Mouse (Mus musculus): Measurements from ENCODE around the gene Msantd3. TPM values are rescaled to one million over a fixed set of nuclear protein-coding genes. Genes with fewer than 3 reads are reported as not detected.
A peak's percentile ranks its signal among the peaks of the same experiment; 100 is the strongest.

Gene Msantd3
- polyA plus RNA-seq, 1 experiment from 2014 or later = 47.7 TPM

- Histone ChIP-seq H3K27me3 (replicated peaks; ENCODE audit: control insufficient read depth, insufficient read depth, low read length) (no peaks in the 10 kb centered on the region), H3K4me1 (ENCODE audit: control insufficient read depth, insufficient read depth, low read length) (peaks cover 43% of the 10 kb centered on the region), H3K27ac (ENCODE audit: low read depth, low read length) (no peak overlapping the region), H3K9me3 (replicated peaks; ENCODE audit: control insufficient read depth, low read length) (no peaks in the 10 kb centered on the region), H3K4me3 (ENCODE audit: low read depth, low read length) (no peak overlapping the region), H3K9ac (ENCODE audit: low read length) (no peak overlapping the region), H3K4me2 (ENCODE audit: low read length) (no peak overlapping the region), H3K36me3 (ENCODE audit: control insufficient read depth, insufficient read depth, low read length) (peaks cover 24% of the 10 kb centered on the region)
- 72% methylated on average over 5 of the region's 5 CpGs for WGBS
- DNase-seq (ENCODE audit: low spot score) (no peak), ATAC-seq (no peak)
Measured at GRCm38 (mm10) chr4:48549661-48550060, 9.9 kb downstream of the Msantd3 start.

GRCm38 (mm10) chr4:48552486-48553064 lies 12.8 kb downstream of the Msantd3 start:
- 87% methylated on average over 27 of the region's 27 CpGs for WGBS
- H3K27ac ChIP-seq (ENCODE audit: low read depth, low read length) = no peak overlapping the region
- DNase-seq (ENCODE audit: low spot score) (no peak), ATAC-seq (no peak)
- no peaks in the 10 kb centered on the region for H3K9me3 ChIP-seq (replicated peaks; ENCODE audit: control insufficient read depth, low read length)
- no peak overlapping the region for H3K9ac ChIP-seq (ENCODE audit: low read length)
- peaks cover 37% of the 10 kb centered on the region for H3K36me3 ChIP-seq (ENCODE audit: control insufficient read depth, insufficient read depth, low read length)
- H3K27me3 ChIP-seq (replicated peaks; ENCODE audit: control insufficient read depth, insufficient read depth, low read length) = no peaks in the 10 kb centered on the region
- no peak overlapping the region for H3K4me3 ChIP-seq (ENCODE audit: low read depth, low read length)
- H3K4me2 ChIP-seq (ENCODE audit: low read length) = no peak overlapping the region
- H3K4me1 ChIP-seq (ENCODE audit: control insufficient read depth, insufficient read depth, low read length) = peaks cover 15% of the 10 kb centered on the region

GRCm38 (mm10) chr4:48554132-48554531 lies 14.4 kb downstream of the Msantd3 start:
- Histone ChIP-seq H3K9me3 (replicated peaks; ENCODE audit: control insufficient read depth, low read length) (no peaks in the 10 kb centered on the region), H3K27me3 (replicated peaks; ENCODE audit: control insufficient read depth, insufficient read depth, low read length) (no peaks in the 10 kb centered on the region), H3K4me3 (ENCODE audit: low read depth, low read length) (no peak overlapping the region), H3K4me1 (ENCODE audit: control insufficient read depth, insufficient read depth, low read length) (0 out of 2 replicates have a peak, but pooled peaks cover under 1% of the 10 kb centered on the region), H3K27ac (ENCODE audit: low read depth, low read length) (no peak overlapping the region), H3K36me3 (ENCODE audit: control insufficient read depth, insufficient read depth, low read length) (peaks cover 41% of the 10 kb centered on the region), H3K9ac (ENCODE audit: low read length) (no peak overlapping the region), H3K4me2 (ENCODE audit: low read length) (no peak overlapping the region)
- 88% methylated on average over 7 of the region's 7 CpGs for WGBS
- ATAC-seq (no peak), DNase-seq (ENCODE audit: low spot score) (no peak)

DNA sequence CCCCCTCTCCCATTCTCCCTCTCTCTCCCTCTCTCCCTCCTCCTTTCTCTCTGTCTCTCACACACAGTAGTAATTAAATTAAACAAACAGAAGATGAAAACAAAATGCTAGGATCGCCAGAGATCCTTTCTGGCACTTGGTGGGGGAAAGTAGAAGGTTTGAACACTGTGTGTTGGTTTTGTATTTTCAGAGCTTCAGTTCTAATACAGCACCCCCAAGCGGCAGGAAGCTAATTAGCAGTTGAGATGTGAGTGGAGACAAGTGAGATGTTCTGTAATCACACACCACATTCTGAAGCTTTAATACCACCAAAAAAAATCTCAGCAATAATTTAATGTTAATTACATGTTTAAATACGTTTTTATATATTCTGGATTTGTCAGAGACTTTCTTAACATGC lies 16.0 kb downstream of the Msantd3 start:
- peak; percentile 69 for DNase-seq (ENCODE audit: low spot score)
- Histone ChIP-seq H3K4me3 (ENCODE audit: low read depth, low read length) (no peak overlapping the region), H3K4me1 (ENCODE audit: control insufficient read depth, insufficient read depth, low read length) (no peaks in the 10 kb centered on the region), H3K27me3 (replicated peaks; ENCODE audit: control insufficient read depth, insufficient read depth, low read length) (no peaks in the 10 kb centered on the region), H3K36me3 (ENCODE audit: control insufficient read depth, insufficient read depth, low read length) (peaks cover 47% of the 10 kb centered on the region), H3K9me3 (replicated peaks; ENCODE audit: control insufficient read depth, low read length) (no peaks in the 10 kb centered on the region), H3K9ac (ENCODE audit: low read length) (no peak overlapping the region), H3K4me2 (ENCODE audit: low read length) (no peak overlapping the region), H3K27ac (ENCODE audit: low read depth, low read length) (no peak overlapping the region)
- 28% methylated on average over 3 of the region's 3 CpGs for WGBS
- ATAC-seq = no peak

- H3K9ac ChIP-seq (ENCODE audit: low read length) = no peak overlapping the region
- ATAC-seq = peak; percentile 44
- 60% methylated on average over 14 of the region's 14 CpGs for WGBS
Measured at GRCm38 (mm10) chr4:48559652-48560051, 19.9 kb downstream of the Msantd3 start.

GRCm38 (mm10) chr4:48561824-48562223 lies 22.1 kb downstream of the Msantd3 start:
- no peak for DNase-seq (ENCODE audit: low spot score)
- no peak for ATAC-seq
- no peak overlapping the region for H3K4me2 ChIP-seq (ENCODE audit: low read length)
- no peak overlapping the region for H3K9ac ChIP-seq (ENCODE audit: low read length)
- WGBS = 91% methylated on average over 8 of the region's 8 CpGs
- H3K4me3 ChIP-seq (ENCODE audit: low read depth, low read length) = no peak overlapping the region
- no peak overlapping the region for H3K27ac ChIP-seq (ENCODE audit: low read depth, low read length)
- H3K9me3 ChIP-seq (replicated peaks; ENCODE audit: control insufficient read depth, low read length) = no peaks in the 10 kb centered on the region
- no peaks in the 10 kb centered on the region for H3K27me3 ChIP-seq (replicated peaks; ENCODE audit: control insufficient read depth, insufficient read depth, low read length)
- peaks cover 33% of the 10 kb centered on the region for H3K36me3 ChIP-seq (ENCODE audit: control insufficient read depth, insufficient read depth, low read length)
- H3K4me1 ChIP-seq (ENCODE audit: control insufficient read depth, insufficient read depth, low read length) = no peaks in the 10 kb centered on the region

More at GRCm38 (mm10) chr4:48559652-48560051, 19.9 kb downstream of the Msantd3 start:
- Histone ChIP-seq H3K27me3 (replicated peaks; ENCODE audit: control insufficient read depth, insufficient read depth, low read length) (no peaks in the 10 kb centered on the region), H3K27ac (ENCODE audit: low read depth, low read length) (no peak overlapping the region), H3K4me1 (ENCODE audit: control insufficient read depth, insufficient read depth, low read length) (no peaks in the 10 kb centered on the region), H3K9me3 (replicated peaks; ENCODE audit: control insufficient read depth, low read length) (no peaks in the 10 kb centered on the region), H3K4me3 (ENCODE audit: low read depth, low read length) (no peak overlapping the region), H3K36me3 (ENCODE audit: control insufficient read depth, insufficient read depth, low read length) (peaks cover 45% of the 10 kb centered on the region), H3K4me2 (ENCODE audit: low read length) (no peak overlapping the region)
- no peak for DNase-seq (ENCODE audit: low spot score)

- H3K4me2 ChIP-seq (ENCODE audit: low read length) = no peak overlapping the region
- H3K27ac ChIP-seq (ENCODE audit: low read depth, low read length) = no peak overlapping the region
- no peaks in the 10 kb centered on the region for H3K4me1 ChIP-seq (ENCODE audit: control insufficient read depth, insufficient read depth, low read length)
- H3K9me3 ChIP-seq (replicated peaks; ENCODE audit: control insufficient read depth, low read length) = no peaks in the 10 kb centered on the region
- no peak overlapping the region for H3K4me3 ChIP-seq (ENCODE audit: low read depth, low read length)
- no peak overlapping the region for H3K9ac ChIP-seq (ENCODE audit: low read length)
- no peak for DNase-seq (ENCODE audit: low spot score)
- no peaks in the 10 kb centered on the region for H3K27me3 ChIP-seq (replicated peaks; ENCODE audit: control insufficient read depth, insufficient read depth, low read length)
- ATAC-seq = no peak
- H3K36me3 ChIP-seq (ENCODE audit: control insufficient read depth, insufficient read depth, low read length) = peaks cover 28% of the 10 kb centered on the region
Measured at GRCm38 (mm10) chr4:48564962-48565361, 25.2 kb downstream of the Msantd3 start.

DNA sequence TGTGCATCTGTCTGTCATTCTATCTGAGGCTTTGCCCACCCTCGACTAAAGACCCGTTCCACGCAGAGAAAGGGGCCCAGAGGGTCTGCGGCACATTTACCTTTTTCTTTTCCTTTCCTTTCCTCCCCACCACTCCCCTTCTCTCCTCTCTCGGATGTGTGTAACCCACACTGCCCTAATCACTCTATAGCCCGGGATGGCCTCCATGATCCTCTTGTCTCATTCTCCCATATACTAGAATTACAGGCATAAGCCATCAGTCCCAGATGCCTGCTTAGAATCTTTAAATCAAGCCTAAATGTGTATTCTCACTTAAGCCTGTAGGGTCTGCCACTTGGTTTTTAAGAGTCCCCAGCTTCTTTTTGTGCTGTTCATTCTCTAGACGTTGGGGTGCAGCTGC lies 36.6 kb downstream of the Msantd3 start:
- WGBS = 82% methylated on average over 7 of the region's 7 CpGs

GRCm38 (mm10) chr4:48577831-48578230 lies 38.1 kb downstream of the Msantd3 start:
- Histone ChIP-seq H3K4me2 (ENCODE audit: low read length) (no peak overlapping the region), H3K4me3 (ENCODE audit: low read depth, low read length) (no peak overlapping the region), H3K27me3 (replicated peaks; ENCODE audit: control insufficient read depth, insufficient read depth, low read length) (no peaks in the 10 kb centered on the region), H3K4me1 (ENCODE audit: control insufficient read depth, insufficient read depth, low read length) (peaks cover 11% of the 10 kb centered on the region; the same call in 1 of the 2 replicates), H3K9ac (ENCODE audit: low read length) (no peak overlapping the region), H3K36me3 (ENCODE audit: control insufficient read depth, insufficient read depth, low read length) (no peaks in the 10 kb centered on the region), H3K9me3 (replicated peaks; ENCODE audit: control insufficient read depth, low read length) (no peaks in the 10 kb centered on the region), H3K27ac (ENCODE audit: low read depth, low read length) (no peak overlapping the region)
- ATAC-seq (no peak), DNase-seq (ENCODE audit: low spot score) (peak; percentile 39)
- 66% methylated on average over 1 of the region's 1 CpGs for WGBS

More for the DNA sequence above, 36.6 kb downstream of the Msantd3 start:
- H3K27me3 ChIP-seq (replicated peaks; ENCODE audit: control insufficient read depth, insufficient read depth, low read length) = no peaks in the 10 kb centered on the region
- H3K4me1 ChIP-seq (ENCODE audit: control insufficient read depth, insufficient read depth, low read length) = peaks cover 9% of the 10 kb centered on the region; the same call in 1 of the 2 replicates
- no peak overlapping the region for H3K27ac ChIP-seq (ENCODE audit: low read depth, low read length)
- no peak overlapping the region for H3K9ac ChIP-seq (ENCODE audit: low read length)
- no peak for ATAC-seq
- H3K9me3 ChIP-seq (replicated peaks; ENCODE audit: control insufficient read depth, low read length) = no peaks in the 10 kb centered on the region
- H3K36me3 ChIP-seq (ENCODE audit: control insufficient read depth, insufficient read depth, low read length) = no peaks in the 10 kb centered on the region
- DNase-seq (ENCODE audit: low spot score) = no peak
- no peak overlapping the region for H3K4me3 ChIP-seq (ENCODE audit: low read depth, low read length)
- H3K4me2 ChIP-seq (ENCODE audit: low read length) = no peak overlapping the region

Data from forebrain, embryonic 14.5 days (tissue).